Mouse (Mus musculus) liver, embryonic 11.5 days (tissue): ENCODE data around the gene Tbxa2r. TPM values are rescaled to one million over a fixed set of nuclear protein-coding genes. Genes with fewer than 3 reads are reported as not detected.

Experiments
- ATAC-seq: fragments of 200-750 bp; cut with Nextera tagmentation; replicated peaks from 2 replicates; pipeline ENCODE4 v1.8.0; 2017; ENCODE audit warnings: moderate number of reproducible peaks, mild to moderate bottlenecking, moderate TSS enrichment, moderate library complexity; ENCODE audit not compliant: low FRiP score
- DNase-seq: peaks from one replicate; pipeline ENCODE4 v3.0.0-alpha.2; 2017; ENCODE audit warnings: low spot score
- H3K27ac ChIP-seq: fragments of 300-500 bp; sonication (generic); 2 replicates; pipeline ENCODE4 v1.5.1; 2014; ENCODE audit warnings: mild to moderate bottlenecking, low read depth, low read length, control low read depth
- H3K27me3 ChIP-seq: fragments of 300-500 bp; sonication (generic); replicated peaks from 2 replicates; pipeline ENCODE4 v1.6.1; 2014; ENCODE audit warnings: low read length, mixed read lengths; ENCODE audit not compliant: control insufficient read depth, insufficient read depth
- H3K36me3 ChIP-seq: fragments of 300-500 bp; sonication (generic); 2 replicates; pipeline ENCODE4 v1.6.1; 2014; ENCODE audit warnings: mild to moderate bottlenecking, low read length, moderate library complexity, mixed read lengths; ENCODE audit not compliant: control insufficient read depth, insufficient read depth
- H3K4me1 ChIP-seq: fragments of 300-500 bp; sonication (generic); replicated peaks from 2 replicates; pipeline ENCODE4 v1.6.1; 2014; ENCODE audit warnings: low read length, mixed read lengths; ENCODE audit not compliant: control insufficient read depth, insufficient read depth
- H3K4me2 ChIP-seq: fragments of 300-500 bp; sonication (generic); 2 replicates; pipeline ENCODE4 v1.6.1; 2014; ENCODE audit warnings: mild to moderate bottlenecking, control low read depth, moderate library complexity
- H3K4me3 ChIP-seq: fragments of 300-500 bp; sonication (generic); 2 replicates; pipeline ENCODE4 v1.5.1; 2014; ENCODE audit warnings: low read depth, low read length, control low read depth
- H3K9ac ChIP-seq: fragments of 300-500 bp; sonication (generic); 2 replicates; pipeline ENCODE4 v1.6.1; 2014; ENCODE audit warnings: low read depth, low read length, control low read depth
- H3K9me3 ChIP-seq: fragments of 300-500 bp; sonication (generic); 2 replicates; pipeline ENCODE4 v1.6.1; 2016; ENCODE audit warnings: low read length, inconsistent platforms, mixed read lengths; ENCODE audit not compliant: control insufficient read depth
- WGBS: fragments of 180-500 bp; shearing (Covaris S2); extraction: QIAGEN DNeasy Blood & Tissue Kit; methylation state at CpG from one replicate; pipeline ENCODE4 v1.1.7; 2014; 5-methylcytosine and 5-hydroxymethylcytosine counted together
- polyA plus RNA-seq: library from polyadenylated mRNA; unstranded; fragments of >200 nt; fragmentation: Nextera tagmentation; extraction: Ambion mirVana; gene quantifications from 2 replicates; pipeline ENCODE4 v1.2.1, GENCODE M21; 2014

Gene Tbxa2r
- polyA plus RNA-seq, 1 experiment from 2014 or later = 7.9 TPM

DNA sequence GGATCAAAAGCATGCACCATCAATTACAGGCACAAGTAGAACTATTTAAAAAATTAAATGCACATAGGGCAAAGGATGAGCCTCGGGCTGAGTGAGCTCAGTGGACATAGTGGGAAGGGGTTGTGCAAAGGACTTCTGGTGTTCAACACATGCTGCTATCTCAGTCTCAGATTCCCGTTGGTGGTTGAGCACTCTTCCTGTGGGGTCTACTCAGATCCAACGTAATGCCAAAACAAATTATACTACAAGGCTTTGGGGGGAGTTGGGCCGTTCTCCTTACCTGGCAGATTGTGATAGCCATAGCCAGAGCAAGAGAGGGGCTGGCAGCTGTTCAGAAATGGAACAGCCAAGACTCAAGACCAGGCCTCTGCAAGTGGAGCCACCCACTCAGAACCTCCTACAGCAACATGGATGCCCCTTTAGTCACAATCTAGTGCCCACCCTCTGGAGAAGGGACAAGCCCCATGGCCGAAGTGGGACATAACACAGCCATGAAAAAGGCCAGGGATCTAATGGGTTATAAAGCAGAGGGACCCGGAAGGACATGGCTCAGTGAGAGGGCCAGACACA lies 51.4 kb downstream of the Tbxa2r start:
- ATAC-seq (no peak), DNase-seq (no peak)
- peak overlapping the region; percentile 1; the same call in 1 of the 2 replicates for H3K4me2 ChIP-seq
- WGBS = 62% methylated on average over 6 of the region's 6 CpGs
- H3K36me3 ChIP-seq = peaks cover 10% of the 10 kb centered on the region
- no peaks in the 10 kb centered on the region for H3K27me3 ChIP-seq
- 0 out of 2 replicates have a peak overlapping the region, but pooled peaks have one; percentile 8 for H3K9ac ChIP-seq
- peaks cover 43% of the 10 kb centered on the region for H3K4me1 ChIP-seq
- no peak overlapping the region for H3K4me3 ChIP-seq
- no peaks in the 10 kb centered on the region for H3K9me3 ChIP-seq
- no peak overlapping the region for H3K27ac ChIP-seq

DNA sequence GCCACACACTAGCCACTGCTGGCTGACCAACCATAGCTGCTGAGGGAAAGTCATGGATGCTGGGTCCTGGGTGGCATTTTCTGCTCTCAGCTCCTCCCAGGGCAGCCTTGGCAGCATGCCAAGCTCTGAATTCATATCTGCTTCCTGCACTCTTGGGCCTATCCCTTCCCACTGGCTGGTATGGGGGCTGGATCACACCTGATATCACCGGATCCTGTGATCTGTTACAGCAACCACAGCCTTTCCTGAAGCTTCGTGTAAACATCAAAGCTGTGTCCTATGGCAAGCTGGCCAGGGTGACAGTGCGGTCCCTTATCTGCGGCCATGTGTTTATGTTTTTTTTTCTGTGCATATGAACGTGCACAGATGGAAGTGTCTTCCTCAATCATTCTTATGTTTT lies 53.5 kb downstream of the Tbxa2r start:
- Histone ChIP-seq H3K9me3 (no peaks in the 10 kb centered on the region), H3K4me1 (peaks cover 44% of the 10 kb centered on the region), H3K27me3 (no peaks in the 10 kb centered on the region), H3K36me3 (peaks cover 13% of the 10 kb centered on the region; the same call in 1 of the 2 replicates), H3K27ac (peak overlapping the region; percentile 78), H3K9ac (peak overlapping the region; percentile 39), H3K4me2 (peak overlapping the region; percentile 31), H3K4me3 (no peak overlapping the region)
- ATAC-seq (peak; percentile 47), DNase-seq (no peak)
- WGBS = 35% methylated on average over 5 of the region's 5 CpGs

DNA sequence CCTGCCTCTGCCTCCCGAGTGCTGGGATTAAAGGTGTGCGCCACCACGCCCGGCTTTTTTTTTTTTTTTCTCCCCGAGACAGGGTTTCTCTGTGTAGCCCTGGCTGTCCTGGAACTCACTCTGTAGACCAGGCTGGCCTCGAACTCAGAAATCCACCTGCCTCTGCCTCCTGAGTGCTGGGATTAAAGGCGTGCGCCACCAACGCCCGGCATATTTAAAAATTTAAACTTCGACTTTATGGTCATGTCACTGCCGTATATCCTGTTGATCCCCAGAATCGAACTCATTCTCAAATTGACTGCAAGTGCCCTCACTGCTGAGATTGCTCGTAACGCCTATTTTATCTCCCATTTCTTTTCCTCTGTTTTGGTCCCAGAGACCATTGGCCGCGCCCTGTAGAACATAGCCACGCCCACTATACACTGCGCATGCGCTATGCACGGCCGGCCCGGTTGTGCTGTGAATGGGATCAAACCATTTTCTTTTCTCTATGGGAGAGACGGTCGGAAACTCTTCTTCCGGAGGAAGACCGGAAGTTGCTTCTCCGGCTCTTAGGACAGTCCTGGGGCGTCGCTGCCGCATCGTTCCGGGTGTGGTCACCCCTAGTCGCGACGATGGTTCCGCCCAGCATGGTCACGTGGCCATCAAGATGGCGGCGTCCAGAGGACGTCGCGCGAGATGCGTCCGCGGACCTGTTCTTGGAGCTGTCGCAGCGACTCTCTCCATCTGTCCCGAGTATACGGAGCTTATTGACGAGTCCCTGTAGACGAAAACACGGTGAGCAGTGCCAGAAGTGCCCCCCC lies 55.5 kb downstream of the Tbxa2r start, which contains the start of the genes Dohh and Gm48551:
Gene Dohh (plus strand): TSS at position 627 of the 803 bp plus-strand sequence.
Gene Gm48551 (plus strand): TSS at position 665 of the 803 bp plus-strand sequence.
- Histone ChIP-seq H3K4me2 (peak within 1 kb of the TSS; percentile 94), H3K27ac (peak within 1 kb of the TSS; percentile 85), H3K4me3 (peak within 1 kb of the TSS; percentile 78), H3K9me3 (no peaks in the 10 kb centered on the region), H3K9ac (peak within 1 kb of the TSS; percentile 86), H3K4me1 (peaks cover 45% of the 10 kb centered on the region), H3K36me3 (peaks cover 25% of the 10 kb centered on the region), H3K27me3 (no peaks in the 10 kb centered on the region)
- DNase-seq (peak; percentile 98), ATAC-seq (peak; percentile 86)
- WGBS = 6% methylated on average over 54 of the region's 54 CpGs

DNA sequence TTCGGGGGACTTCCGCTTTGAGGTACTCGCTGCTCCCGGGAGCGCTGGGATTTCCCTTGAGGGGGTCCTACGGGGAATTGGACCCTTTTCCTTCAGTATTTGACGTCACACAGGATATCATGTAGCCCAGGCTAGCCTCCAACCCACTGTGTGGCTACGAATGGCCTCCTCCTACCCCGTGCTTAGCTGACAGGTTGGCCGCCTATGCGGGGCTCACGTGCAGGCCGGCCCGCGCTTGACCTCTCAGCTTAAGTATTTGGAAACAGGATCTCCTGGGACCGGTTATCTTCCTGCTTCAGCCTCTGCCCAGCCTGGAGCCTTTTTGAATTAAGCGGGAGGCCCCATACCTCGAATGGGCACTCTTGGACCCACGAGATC lies 56.1 kb downstream of the Tbxa2r start:
- Histone ChIP-seq H3K36me3 (peaks cover 25% of the 10 kb centered on the region), H3K9me3 (no peaks in the 10 kb centered on the region), H3K4me1 (peaks cover 46% of the 10 kb centered on the region), H3K27me3 (no peaks in the 10 kb centered on the region), H3K4me2 (peak overlapping the region; percentile 94), H3K27ac (peak overlapping the region; percentile 85), H3K9ac (peak overlapping the region; percentile 86), H3K4me3 (peak overlapping the region; percentile 78)
- WGBS = under 1% methylated on average over 19 of the region's 19 CpGs
- DNase-seq (no peak), ATAC-seq (0 out of 2 replicates have a peak, but pooled peaks have one; percentile 9)

Other genes with a start within 250 kb of the Tbxa2r start
- gene Creb3l3, start 229.9 kb upstream of the Tbxa2r start, polyA plus RNA-seq = 17.3 and 17.6 TPM in 2 replicates
- gene Map2k2, start 222.8 kb upstream of the Tbxa2r start, polyA plus RNA-seq = 201 and 207 TPM in 2 replicates
- 31.6 and 34.2 TPM in 2 replicates for gene Zbtb7a, start 193.5 kb upstream of the Tbxa2r start, polyA plus RNA-seq
- 41.2 and 50.9 TPM in 2 replicates for gene Pias4, start 160.8 kb upstream of the Tbxa2r start, polyA plus RNA-seq
- gene Eef2, start 152.1 kb upstream of the Tbxa2r start, polyA plus RNA-seq = 626 and 647 TPM in 2 replicates
- 44.5 and 45.6 TPM in 2 replicates for gene Dapk3, start 145.7 kb upstream of the Tbxa2r start, polyA plus RNA-seq
- gene 4930442H23Rik, start 144.9 kb upstream of the Tbxa2r start, polyA plus RNA-seq = not detected in 2 replicates
- not detected in 2 replicates for gene Nmrk2, start 126.7 kb upstream of the Tbxa2r start, polyA plus RNA-seq
- gene Atcay, start 97.9 kb upstream of the Tbxa2r start, polyA plus RNA-seq = 0.05 TPM in 1 of 2 replicates, not detected in the other
- gene Zfr2, start 95.6 kb upstream of the Tbxa2r start, polyA plus RNA-seq = 1.3 and 2.1 TPM in 2 replicates
- 2.1 TPM in 2 replicates for gene Matk, start 75.8 kb upstream of the Tbxa2r start, polyA plus RNA-seq
- gene Mrpl54, start 61.8 kb upstream of the Tbxa2r start, polyA plus RNA-seq = 226 and 233 TPM in 2 replicates
- gene Apba3, start 61.8 kb upstream of the Tbxa2r start, polyA plus RNA-seq = 47.5 and 55.0 TPM in 2 replicates
- gene Tjp3, start 37.1 kb upstream of the Tbxa2r start, polyA plus RNA-seq = 1.8 TPM in 2 replicates
- gene Pip5k1c, start 35.8 kb upstream of the Tbxa2r start, polyA plus RNA-seq = 40.0 and 42.5 TPM in 2 replicates
- 49.9 and 51.9 TPM in 2 replicates for gene Cactin, start 7.6 kb upstream of the Tbxa2r start, polyA plus RNA-seq
- not detected in 2 replicates for gene Gipc3, start 14.5 kb downstream of the Tbxa2r start, polyA plus RNA-seq
- 68.6 and 69.2 TPM in 2 replicates for gene Hmg20b, start 21.7 kb downstream of the Tbxa2r start, polyA plus RNA-seq
- 11.2 TPM in 2 replicates for gene Mfsd12, start 28.8 kb downstream of the Tbxa2r start, polyA plus RNA-seq
- 0.64 and 0.68 TPM in 2 replicates for gene 4930404N11Rik, start 37.1 kb downstream of the Tbxa2r start, polyA plus RNA-seq
- 74.0 and 75.9 TPM in 2 replicates for gene Fzr1, start 49.8 kb downstream of the Tbxa2r start, polyA plus RNA-seq
- gene Dohh, start 55.7 kb downstream of the Tbxa2r start, polyA plus RNA-seq = 97.4 and 99.3 TPM in 2 replicates
- 1.3 and 1.9 TPM in 2 replicates for gene Gm48551, start 55.7 kb downstream of the Tbxa2r start, polyA plus RNA-seq
- gene Gm48552, start 60.3 kb downstream of the Tbxa2r start, polyA plus RNA-seq = 0.62 and 0.67 TPM in 2 replicates
- gene Smim24, start 64.3 kb downstream of the Tbxa2r start, polyA plus RNA-seq = 3.8 and 4.5 TPM in 2 replicates
- gene Nfic, start 126.9 kb downstream of the Tbxa2r start, polyA plus RNA-seq = 15.4 and 21.4 TPM in 2 replicates
- gene Celf5, start 154.0 kb downstream of the Tbxa2r start, polyA plus RNA-seq = 0.12 TPM in 1 of 2 replicates, not detected in the other
- gene Ncln, start 167.7 kb downstream of the Tbxa2r start, polyA plus RNA-seq = 92.2 and 97.9 TPM in 2 replicates
- gene S1pr4, start 171.4 kb downstream of the Tbxa2r start, polyA plus RNA-seq = 4.5 and 4.6 TPM in 2 replicates
- 10.1 and 11.3 TPM in 2 replicates for gene Gna15, start 195.5 kb downstream of the Tbxa2r start, polyA plus RNA-seq
- gene Gna11, start 216.5 kb downstream of the Tbxa2r start, polyA plus RNA-seq = 46.4 and 47.0 TPM in 2 replicates
- 213 and 229 TPM in 2 replicates for gene Aes, start 230.8 kb downstream of the Tbxa2r start, polyA plus RNA-seq
- gene Tle2, start 245.8 kb downstream of the Tbxa2r start, polyA plus RNA-seq = 5.1 and 6.9 TPM in 2 replicates